Mouse (Mus musculus) layer of hippocampus, adult 9-11 months (tissue): Measurements from ENCODE around the gene Narfl.
"Not testable (repeated sequence)": the region's sequence is repeated elsewhere in the genome, so short reads cannot be mapped to it uniquely, and the experiment has no call there.

Source experiments
- DNase-seq: peaks from one replicate; pipeline ENCODE4 v3.0.0; 2022

Narfl gene

GRCm38 (mm10) chr17:25773549-25774120, at the start of gene Narfl:
Gene Narfl, plus strand, starts transcription at chr17:25773776.
- peak; percentile 97 for DNase-seq

- DNase-seq: no peak
Measured at GRCm38 (mm10) chr17:25723919-25724318, 49.7 kb upstream of the Narfl start.

GRCm38 (mm10) chr17:25725264-25725663, 48.3 kb upstream of the Narfl start:
- no peak for DNase-seq

- peak; percentile 100 for DNase-seq
Measured at GRCm38 (mm10) chr17:25727265-25728008, 46.1 kb upstream of the Narfl start, which contains the start of the genes Chtf18 and Rpusd1. Gene Chtf18, minus strand, starts transcription at chr17:25727419. Gene Rpusd1, plus strand, starts transcription at chr17:25727670.

GRCm38 (mm10) chr17:25728009-25728270, 45.6 kb upstream of the Narfl start:
- no peak for DNase-seq

- peak; percentile 85 for DNase-seq
Measured at GRCm38 (mm10) chr17:25732082-25732481, 41.5 kb upstream of the Narfl start.

GRCm38 (mm10) chr17:25735246-25735645, 38.3 kb upstream of the Narfl start:
- no peak for DNase-seq

GRCm38 (mm10) chr17:25735745-25736144, 37.8 kb upstream of the Narfl start, which contains the start of gene Mslnl:
Gene Mslnl, plus strand, starts transcription at chr17:25736042.
- no peak for DNase-seq

- no peak for DNase-seq
Measured at GRCm38 (mm10) chr17:25738861-25739260, 34.7 kb upstream of the Narfl start.

- not testable (repeated sequence) for DNase-seq
Measured at GRCm38 (mm10) chr17:25741471-25741870, 32.1 kb upstream of the Narfl start.

GRCm38 (mm10) chr17:25743831-25744230, 29.7 kb upstream of the Narfl start:
- no peak for DNase-seq

- DNase-seq: no peak
Measured at GRCm38 (mm10) chr17:25744311-25744710, 29.3 kb upstream of the Narfl start.

- no peak for DNase-seq
Measured at GRCm38 (mm10) chr17:25748238-25748637, 25.3 kb upstream of the Narfl start.

- no peak for DNase-seq
Measured at GRCm38 (mm10) chr17:25749314-25749713, 24.3 kb upstream of the Narfl start.

GRCm38 (mm10) chr17:25751446-25751845, 22.1 kb upstream of the Narfl start:
- DNase-seq: no peak

- no peak for DNase-seq
Measured at GRCm38 (mm10) chr17:25754241-25754640, 19.3 kb upstream of the Narfl start, which contains the start of gene Msln. Gene Msln, minus strand, starts transcription at chr17:25754378.

- DNase-seq: no peak
Measured at GRCm38 (mm10) chr17:25755086-25755485, 18.5 kb upstream of the Narfl start.

- no peak for DNase-seq
Measured at GRCm38 (mm10) chr17:25755627-25756377, 17.8 kb upstream of the Narfl start.

GRCm38 (mm10) chr17:25756378-25757242, 17.0 kb upstream of the Narfl start:
- DNase-seq: no peak

GRCm38 (mm10) chr17:25757691-25758090, 15.9 kb upstream of the Narfl start:
- no peak for DNase-seq

- no peak for DNase-seq
Measured at GRCm38 (mm10) chr17:25760148-25760547, 13.4 kb upstream of the Narfl start.

GRCm38 (mm10) chr17:25761561-25761970, 12.0 kb upstream of the Narfl start:
- peak; percentile 78 for DNase-seq

- no peak for DNase-seq
Measured at GRCm38 (mm10) chr17:25762591-25762990, 11.0 kb upstream of the Narfl start.
